Mouse (Mus musculus) forebrain, embryonic 14.5 days (tissue): Measurements from ENCODE around the gene Midn. TPM values are rescaled to one million over a fixed set of nuclear protein-coding genes. Genes with fewer than 3 reads are reported as not detected.

Experiments used
- ATAC-seq: fragments of 200-750 bp; cut with Nextera tagmentation; 2 replicates; pipeline ENCODE4 v1.8.0; 2017; ENCODE audit warnings: mild to moderate bottlenecking, moderate library complexity
- DNase-seq: peaks from one replicate; pipeline ENCODE4 v3.0.0-alpha.2; 2015; ENCODE audit warnings: low spot score
- H3K27ac ChIP-seq: fragments of 300-500 bp; sonication (generic); 2 replicates; pipeline ENCODE4 v1.5.1; 2014; ENCODE audit warnings: low read depth, mild to moderate bottlenecking, control low read depth, low read length, moderate library complexity
- H3K27me3 ChIP-seq: fragments of 300-500 bp; sonication (generic); replicated peaks from 2 replicates; pipeline ENCODE4 v1.6.1; 2014; ENCODE audit warnings: low read length, control low read depth, mixed read lengths; ENCODE audit not compliant: control insufficient read depth, insufficient read depth
- H3K36me3 ChIP-seq: fragments of 300-500 bp; sonication (generic); 2 replicates; pipeline ENCODE4 v1.6.1; 2014; ENCODE audit warnings: low read length, control low read depth; ENCODE audit not compliant: control insufficient read depth, insufficient read depth
- H3K4me1 ChIP-seq: fragments of 300-500 bp; sonication (generic); 2 replicates; pipeline ENCODE4 v1.6.1; 2014; ENCODE audit warnings: antibody characterized with exemption, low read length, control low read depth; ENCODE audit not compliant: control insufficient read depth, insufficient read depth
- H3K4me2 ChIP-seq: fragments of 300-500 bp; sonication (generic); 2 replicates; pipeline ENCODE4 v1.6.1; 2014; ENCODE audit warnings: mild to moderate bottlenecking, control low read depth, low read length
- H3K4me3 ChIP-seq: fragments of 300-500 bp; sonication (generic); 2 replicates; pipeline ENCODE4 v1.5.1; 2014; ENCODE audit warnings: low read depth, low read length, control low read depth
- H3K9ac ChIP-seq: fragments of 300-500 bp; sonication (generic); 2 replicates; pipeline ENCODE4 v1.6.1; 2014; ENCODE audit warnings: mild to moderate bottlenecking, low read length, control low read depth, moderate library complexity
- H3K9me3 ChIP-seq: fragments of 300-500 bp; sonication (generic); replicated peaks from 2 replicates; pipeline ENCODE4 v1.6.1; 2016; ENCODE audit warnings: low read length, control low read depth, mixed read lengths; ENCODE audit not compliant: control insufficient read depth
- WGBS: fragments of 180-500 bp; shearing (Covaris S2); extraction: QIAGEN DNeasy Blood & Tissue Kit; methylation state at CpG from one replicate; pipeline ENCODE4 v1.1.7; 2014; 5-methylcytosine and 5-hydroxymethylcytosine counted together
- polyA plus RNA-seq: library from polyadenylated mRNA; unstranded; fragments of >200 nt; fragmentation: Nextera tagmentation; extraction: Ambion mirVana; gene quantifications from 2 replicates; pipeline ENCODE4 v1.2.1, GENCODE M21; 2014

Midn gene
- polyA plus RNA-seq, 1 experiment from 2014 or later = 67.0 TPM

DNA sequence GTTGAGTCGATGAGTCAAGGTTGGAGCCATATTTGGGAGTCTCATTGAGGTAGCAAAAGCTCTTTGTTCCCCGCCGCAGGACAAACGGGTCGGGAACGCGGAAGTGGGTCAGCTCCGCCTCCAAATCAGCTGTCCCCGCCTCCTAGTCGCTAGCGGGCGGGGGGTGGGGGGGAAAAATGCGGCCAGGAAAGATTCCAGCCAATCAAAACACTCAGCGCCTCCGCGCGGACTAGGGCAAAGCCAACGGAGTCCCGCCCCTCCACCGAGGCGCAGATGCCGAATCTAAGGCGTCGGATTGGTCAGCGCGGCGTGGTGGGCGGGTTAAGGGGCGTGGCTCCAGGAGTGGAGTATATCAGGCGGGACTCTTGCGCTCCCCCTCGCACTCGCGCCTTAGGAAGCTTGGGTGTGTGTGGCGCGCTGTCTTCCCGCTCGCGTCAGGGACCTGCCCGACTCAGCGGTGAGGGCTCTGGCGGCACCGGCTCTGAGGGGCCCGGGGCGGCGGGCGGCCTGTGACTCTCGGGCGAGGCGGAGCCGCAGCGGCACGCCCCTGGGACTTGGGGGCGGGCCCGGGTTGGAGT, 19.5 kb downstream of the Midn start:
- Histone ChIP-seq H3K27me3 (no peaks in the 10 kb centered on the region), H3K4me3 (peak overlapping the region; percentile 93), H3K9me3 (no peaks in the 10 kb centered on the region), H3K27ac (peak overlapping the region; percentile 98), H3K4me1 (peaks cover 37% of the 10 kb centered on the region), H3K36me3 (peaks cover 33% of the 10 kb centered on the region), H3K4me2 (peak overlapping the region; percentile 85), H3K9ac (peak overlapping the region; percentile 99)
- DNase-seq (peak; percentile 100), ATAC-seq (peak; percentile 93)
- under 1% methylated on average over 53 of the region's 55 CpGs for WGBS

DNA sequence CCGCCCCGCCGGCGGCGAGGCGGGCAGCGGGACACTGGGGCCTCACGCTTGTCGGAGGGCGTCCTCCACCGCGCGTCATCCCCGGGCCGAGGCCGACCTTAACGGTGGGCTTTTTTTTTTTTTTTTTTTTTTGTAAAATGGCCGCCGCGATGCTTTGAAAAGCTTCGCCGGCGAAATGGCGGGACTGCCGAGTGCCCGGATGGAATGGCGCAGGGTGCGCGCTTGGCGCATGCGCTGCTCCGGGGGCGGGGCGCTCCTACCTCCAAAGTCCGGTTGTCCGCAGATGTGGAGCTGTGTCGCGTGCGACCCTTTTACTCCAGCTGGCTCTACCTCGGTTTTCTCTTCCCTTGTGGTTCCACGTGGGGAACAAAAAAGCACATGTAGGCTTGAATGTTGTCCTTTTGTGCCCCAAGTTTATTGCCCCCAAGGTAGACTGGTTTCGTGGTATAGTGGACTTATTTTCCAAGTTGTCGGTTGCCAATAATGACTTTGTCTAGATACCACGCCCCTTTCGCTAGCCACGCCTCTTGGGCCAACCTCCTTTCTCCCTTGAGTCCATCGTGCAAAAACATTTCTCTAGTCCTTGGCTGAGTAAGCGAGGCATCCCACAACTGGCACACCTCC, 20.1 kb downstream of the Midn start:
- peak overlapping the region; percentile 93 for H3K4me3 ChIP-seq
- H3K4me1 ChIP-seq = peaks cover 38% of the 10 kb centered on the region
- peak overlapping the region; percentile 98 for H3K27ac ChIP-seq
- no peaks in the 10 kb centered on the region for H3K27me3 ChIP-seq
- peak; percentile 94 for DNase-seq
- peak overlapping the region; percentile 85 for H3K4me2 ChIP-seq
- peaks cover 34% of the 10 kb centered on the region for H3K36me3 ChIP-seq
- H3K9ac ChIP-seq = peak overlapping the region; percentile 99
- peak; percentile 40 for ATAC-seq
- no peaks in the 10 kb centered on the region for H3K9me3 ChIP-seq
- under 1% methylated on average over 48 of the region's 48 CpGs for WGBS

DNA sequence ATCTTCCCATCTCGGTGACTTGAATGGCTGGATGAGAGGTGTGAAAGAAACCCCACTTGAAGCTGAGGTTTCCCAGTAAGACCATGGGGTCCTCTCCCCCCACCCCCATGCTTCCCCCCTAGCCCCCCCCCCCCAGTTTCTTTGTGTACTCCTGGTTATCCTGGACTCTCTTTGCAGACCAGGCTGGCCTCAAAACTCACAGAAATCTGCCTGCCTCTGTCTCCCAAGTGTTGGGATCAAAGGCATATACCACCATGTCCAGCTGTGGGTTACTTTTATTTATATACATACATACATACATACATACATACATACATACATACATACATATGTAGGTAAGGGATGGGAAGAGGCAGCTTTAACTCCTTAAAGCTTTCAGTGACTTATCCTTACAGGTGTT, 21.0 kb downstream of the Midn start:
- Histone ChIP-seq H3K4me3 (peak overlapping the region; percentile 93), H3K4me1 (peaks cover 38% of the 10 kb centered on the region), H3K9me3 (no peaks in the 10 kb centered on the region), H3K4me2 (peak overlapping the region; percentile 85), H3K9ac (peak overlapping the region; percentile 99), H3K36me3 (peaks cover 34% of the 10 kb centered on the region), H3K27me3 (no peaks in the 10 kb centered on the region), H3K27ac (peak overlapping the region; percentile 98; the same call in 1 of the 2 replicates)
- 53% methylated on average over 1 of the region's 1 CpGs for WGBS
- ATAC-seq (no peak), DNase-seq (no peak)

DNA sequence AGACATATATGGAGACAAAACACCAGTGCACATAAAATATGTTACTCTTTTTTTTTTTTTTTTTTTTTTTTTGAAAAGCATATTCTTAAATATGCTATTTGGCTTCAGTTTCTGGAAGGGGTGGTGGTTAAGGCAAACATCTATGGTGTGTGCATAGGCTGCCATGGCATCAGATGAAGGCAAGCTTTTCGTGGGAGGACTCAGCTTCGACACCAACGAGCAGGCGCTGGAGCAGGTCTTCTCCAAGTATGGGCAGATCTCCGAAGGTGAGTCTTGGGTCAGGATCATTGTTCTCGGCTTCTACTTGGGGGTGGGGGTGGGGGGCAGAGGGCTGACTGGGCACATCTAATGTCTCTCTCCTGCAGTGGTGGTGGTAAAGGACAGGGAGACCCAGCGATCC, 21.6 kb downstream of the Midn start:
- DNase-seq (no peak), ATAC-seq (no peak)
- no peak overlapping the region; the same call in 1 of the 2 replicates for H3K9ac ChIP-seq
- peak overlapping the region; percentile 85 for H3K4me2 ChIP-seq
- peaks cover 35% of the 10 kb centered on the region for H3K4me1 ChIP-seq
- H3K27ac ChIP-seq = no peak overlapping the region
- peaks cover 34% of the 10 kb centered on the region for H3K36me3 ChIP-seq
- H3K9me3 ChIP-seq = no peaks in the 10 kb centered on the region
- no peaks in the 10 kb centered on the region for H3K27me3 ChIP-seq
- H3K4me3 ChIP-seq = no peak overlapping the region
- WGBS = 91% methylated on average over 7 of the region's 7 CpGs

GRCm38 (mm10) chr10:80170052-80170451, 22.0 kb downstream of the Midn start:
- H3K4me2 ChIP-seq = no peak overlapping the region; the same call in 1 of the 2 replicates
- no peaks in the 10 kb centered on the region for H3K27me3 ChIP-seq
- no peak for ATAC-seq
- WGBS = 93% methylated on average over 16 of the region's 16 CpGs
- no peak for DNase-seq
- H3K36me3 ChIP-seq = peaks cover 34% of the 10 kb centered on the region
- no peak overlapping the region for H3K27ac ChIP-seq
- no peak overlapping the region for H3K4me3 ChIP-seq
- peak overlapping the region; percentile 25; the same call in 1 of the 2 replicates for H3K9ac ChIP-seq
- H3K4me1 ChIP-seq = peaks cover 33% of the 10 kb centered on the region
- H3K9me3 ChIP-seq = no peaks in the 10 kb centered on the region

DNA sequence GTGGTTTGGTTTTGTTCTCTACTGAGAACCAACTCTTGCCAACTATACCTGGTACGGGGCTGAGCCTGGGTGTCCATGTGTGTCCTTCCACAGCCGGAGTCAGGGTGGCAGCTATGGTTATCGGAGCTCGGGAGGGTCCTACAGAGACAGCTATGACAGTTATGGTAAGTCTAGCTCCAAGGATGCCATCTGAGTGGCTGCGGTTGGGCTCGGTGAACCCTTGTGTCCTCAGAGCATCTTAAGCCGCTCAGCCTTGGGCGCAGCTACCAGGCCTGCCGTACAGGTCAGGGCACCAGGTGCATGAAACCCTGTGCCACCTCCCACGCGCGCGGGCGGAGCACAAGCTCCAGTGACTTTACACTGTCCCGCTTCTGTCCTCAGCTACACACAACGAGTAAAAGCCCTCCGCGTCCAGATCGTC, 22.5 kb downstream of the Midn start:
- no peak overlapping the region; the same call in 1 of the 2 replicates for H3K9ac ChIP-seq
- H3K4me2 ChIP-seq = no peak overlapping the region
- 98% methylated on average over 19 of the region's 19 CpGs for WGBS
- DNase-seq (no peak), ATAC-seq (no peak)
- no peak overlapping the region for H3K4me3 ChIP-seq
- peaks cover 34% of the 10 kb centered on the region for H3K36me3 ChIP-seq
- no peaks in the 10 kb centered on the region for H3K27me3 ChIP-seq
- no peak overlapping the region for H3K27ac ChIP-seq
- peaks cover 28% of the 10 kb centered on the region for H3K4me1 ChIP-seq
- H3K9me3 ChIP-seq = no peaks in the 10 kb centered on the region

- no peak overlapping the region for H3K4me3 ChIP-seq
- DNase-seq (no peak), ATAC-seq (no peak)
- peaks cover 34% of the 10 kb centered on the region for H3K36me3 ChIP-seq
- H3K9ac ChIP-seq = no peak overlapping the region
- no peak overlapping the region for H3K4me2 ChIP-seq
- 93% methylated on average over 15 of the region's 15 CpGs for WGBS
- H3K9me3 ChIP-seq = no peaks in the 10 kb centered on the region
- no peak overlapping the region for H3K27ac ChIP-seq
- no peaks in the 10 kb centered on the region for H3K27me3 ChIP-seq
- H3K4me1 ChIP-seq = peaks cover 26% of the 10 kb centered on the region
Observed at GRCm38 (mm10) chr10:80171252-80171651, 23.2 kb downstream of the Midn start.

- H3K27ac ChIP-seq = peak overlapping the region; percentile 88
- WGBS = 81% methylated on average over 45 of the region's 45 CpGs
- peaks cover 22% of the 10 kb centered on the region for H3K4me1 ChIP-seq
- peak overlapping the region; percentile 59 for H3K4me2 ChIP-seq
- no peaks in the 10 kb centered on the region for H3K9me3 ChIP-seq
- peak overlapping the region; percentile 65 for H3K9ac ChIP-seq
- peaks cover 34% of the 10 kb centered on the region for H3K36me3 ChIP-seq
- DNase-seq (no peak), ATAC-seq (no peak)
- no peaks in the 10 kb centered on the region for H3K27me3 ChIP-seq
- H3K4me3 ChIP-seq = 0 out of 2 replicates have a peak overlapping the region, but pooled peaks have one; percentile 45
Observed at GRCm38 (mm10) chr10:80171760-80172526, 23.9 kb downstream of the Midn start.
